Mouse (Mus musculus) midbrain, embryonic 15.5 days (tissue): Measurements from ENCODE around the gene Actr1a. TPM values are rescaled to one million over a fixed set of nuclear protein-coding genes. Genes with fewer than 3 reads are reported as not detected.

Experiments
- ATAC-seq: fragments of 200-750 bp; cut with Nextera tagmentation; replicated peaks from 2 replicates; pipeline ENCODE4 v1.8.0; 2017; ENCODE audit warnings: moderate TSS enrichment
- H3K27ac ChIP-seq: fragments of 300-500 bp; sonication (generic); 2 replicates; pipeline ENCODE4 v1.5.1; 2015; ENCODE audit warnings: mild to moderate bottlenecking, inconsistent platforms
- H3K27me3 ChIP-seq: fragments of 300-500 bp; sonication (generic); replicated peaks from 2 replicates; pipeline ENCODE4 v1.6.1; 2015; ENCODE audit warnings: inconsistent platforms
- H3K36me3 ChIP-seq: fragments of 300-500 bp; sonication (generic); replicated peaks from 2 replicates; pipeline ENCODE4 v1.6.1; 2015; ENCODE audit warnings: inconsistent platforms
- H3K4me1 ChIP-seq: fragments of 300-500 bp; sonication (generic); 2 replicates; pipeline ENCODE4 v1.6.1; 2015; ENCODE audit warnings: inconsistent platforms
- H3K4me2 ChIP-seq: fragments of 300-500 bp; sonication (generic); 2 replicates; pipeline ENCODE4 v1.6.1; 2015; ENCODE audit warnings: inconsistent platforms, mild to moderate bottlenecking, moderate library complexity
- H3K4me3 ChIP-seq: fragments of 300-500 bp; sonication (generic); 2 replicates; pipeline ENCODE4 v1.5.1; 2015; ENCODE audit warnings: mild to moderate bottlenecking, inconsistent platforms
- H3K9ac ChIP-seq: fragments of 300-500 bp; sonication (generic); 2 replicates; pipeline ENCODE4 v1.6.1; 2015; ENCODE audit warnings: mild to moderate bottlenecking, inconsistent platforms
- H3K9me3 ChIP-seq: fragments of 300-500 bp; sonication (generic); 2 replicates; pipeline ENCODE4 v1.6.1; 2016; ENCODE audit warnings: inconsistent platforms
- WGBS: fragments of 180-500 bp; shearing (Covaris S2); methylation state at CpG from one replicate; pipeline ENCODE4 v1.1.7; 2015; ENCODE audit warnings: mixed read lengths; 5-methylcytosine and 5-hydroxymethylcytosine counted together
- polyA plus RNA-seq: library from polyadenylated mRNA; unstranded; fragments of >200 nt; fragmentation: Nextera tagmentation; extraction: Ambion mirVana; gene quantifications from 2 replicates; pipeline ENCODE4 v1.2.1, GENCODE M21; 2015

Actr1a gene
- polyA plus RNA-seq, 1 experiment from 2014 or later: 399 TPM

- WGBS: 83% methylated on average over 4 of the region's 4 CpGs
- no peaks in the 10 kb centered on the region for H3K36me3 ChIP-seq
- H3K9me3 ChIP-seq: no peaks in the 10 kb centered on the region
- no peak overlapping the region for H3K27ac ChIP-seq
- H3K4me1 ChIP-seq: 0 out of 2 replicates have a peak, but pooled peaks cover 9% of the 10 kb centered on the region
- no peaks in the 10 kb centered on the region for H3K27me3 ChIP-seq
- H3K4me2 ChIP-seq: no peak overlapping the region
- H3K9ac ChIP-seq: no peak overlapping the region
- H3K4me3 ChIP-seq: no peak overlapping the region
- ATAC-seq: no peak
These were observed 22.5 kb upstream of the Actr1a start for GRCm38 (mm10) chr19:46418051-46418450.

GRCm38 (mm10) chr19:46416276-46416675 lies 20.7 kb upstream of the Actr1a start:
- WGBS: 61% methylated on average over 9 of the region's 9 CpGs
- Histone ChIP-seq H3K27me3 (no peaks in the 10 kb centered on the region), H3K9me3 (no peaks in the 10 kb centered on the region), H3K9ac (no peak overlapping the region), H3K36me3 (no peaks in the 10 kb centered on the region), H3K4me3 (no peak overlapping the region), H3K4me1 (no peaks in the 10 kb centered on the region), H3K4me2 (no peak overlapping the region), H3K27ac (no peak overlapping the region)
- ATAC-seq: no peak

- no peaks in the 10 kb centered on the region for H3K9me3 ChIP-seq
- no peaks in the 10 kb centered on the region for H3K36me3 ChIP-seq
- 97% methylated on average over 8 of the region's 8 CpGs for WGBS
- H3K4me3 ChIP-seq: no peak overlapping the region
- H3K4me2 ChIP-seq: no peak overlapping the region
- H3K27me3 ChIP-seq: no peaks in the 10 kb centered on the region
- H3K9ac ChIP-seq: no peak overlapping the region
- no peaks in the 10 kb centered on the region for H3K4me1 ChIP-seq
- ATAC-seq: no peak
- H3K27ac ChIP-seq: no peak overlapping the region
These were observed 18.9 kb upstream of the Actr1a start for GRCm38 (mm10) chr19:46414486-46414885.

GRCm38 (mm10) chr19:46413969-46414368 lies 18.4 kb upstream of the Actr1a start:
- no peak for ATAC-seq
- H3K27ac ChIP-seq: no peak overlapping the region
- H3K36me3 ChIP-seq: no peaks in the 10 kb centered on the region
- H3K4me3 ChIP-seq: no peak overlapping the region
- no peaks in the 10 kb centered on the region for H3K4me1 ChIP-seq
- H3K27me3 ChIP-seq: no peaks in the 10 kb centered on the region
- no peak overlapping the region for H3K9ac ChIP-seq
- WGBS: 87% methylated on average over 2 of the region's 2 CpGs
- H3K4me2 ChIP-seq: no peak overlapping the region
- no peaks in the 10 kb centered on the region for H3K9me3 ChIP-seq

GRCm38 (mm10) chr19:46412056-46412805 lies 16.7 kb upstream of the Actr1a start:
- Histone ChIP-seq H3K9ac (no peak overlapping the region), H3K4me3 (no peak overlapping the region), H3K36me3 (no peaks in the 10 kb centered on the region), H3K9me3 (no peaks in the 10 kb centered on the region), H3K4me1 (no peaks in the 10 kb centered on the region), H3K4me2 (no peak overlapping the region), H3K27me3 (no peaks in the 10 kb centered on the region), H3K27ac (no peak overlapping the region)
- 92% methylated on average over 12 of the region's 12 CpGs for WGBS
- no peak for ATAC-seq

- Histone ChIP-seq H3K9ac (no peak overlapping the region), H3K4me2 (no peak overlapping the region), H3K9me3 (no peaks in the 10 kb centered on the region), H3K4me1 (no peaks in the 10 kb centered on the region), H3K36me3 (no peaks in the 10 kb centered on the region), H3K4me3 (no peak overlapping the region), H3K27ac (no peak overlapping the region), H3K27me3 (no peaks in the 10 kb centered on the region)
- ATAC-seq: no peak
- WGBS: 81% methylated on average over 3 of the region's 3 CpGs
These were observed 14.0 kb upstream of the Actr1a start for GRCm38 (mm10) chr19:46409506-46409905.

GRCm38 (mm10) chr19:46406592-46407386 lies 11.2 kb upstream of the Actr1a start:
- H3K4me2 ChIP-seq: no peak overlapping the region
- no peak overlapping the region for H3K9ac ChIP-seq
- ATAC-seq: no peak
- no peaks in the 10 kb centered on the region for H3K9me3 ChIP-seq
- no peak overlapping the region for H3K4me3 ChIP-seq
- H3K36me3 ChIP-seq: peaks cover 13% of the 10 kb centered on the region; the same call in 1 of the 2 replicates
- no peaks in the 10 kb centered on the region for H3K27me3 ChIP-seq
- H3K27ac ChIP-seq: no peak overlapping the region
- WGBS: 81% methylated on average over 8 of the region's 8 CpGs
- H3K4me1 ChIP-seq: no peaks in the 10 kb centered on the region

GRCm38 (mm10) chr19:46404030-46404429 lies 8.5 kb upstream of the Actr1a start:
- Histone ChIP-seq H3K4me3 (no peak overlapping the region), H3K9me3 (no peaks in the 10 kb centered on the region), H3K4me2 (no peak overlapping the region), H3K4me1 (peaks cover 6% of the 10 kb centered on the region), H3K9ac (no peak overlapping the region), H3K27ac (no peak overlapping the region), H3K27me3 (no peaks in the 10 kb centered on the region), H3K36me3 (peaks cover 13% of the 10 kb centered on the region; the same call in 1 of the 2 replicates)
- 97% methylated on average over 1 of the region's 1 CpGs for WGBS
- ATAC-seq: no peak

GRCm38 (mm10) chr19:46400558-46400957 lies 5.0 kb upstream of the Actr1a start:
- Histone ChIP-seq H3K9ac (no peak overlapping the region), H3K9me3 (no peaks in the 10 kb centered on the region)

GRCm38 (mm10) chr19:46399886-46400285 lies 4.3 kb upstream of the Actr1a start:
- Histone ChIP-seq H3K36me3 (peaks cover 13% of the 10 kb centered on the region; the same call in 1 of the 2 replicates), H3K27me3 (no peaks in the 10 kb centered on the region), H3K4me3 (no peak overlapping the region), H3K9ac (no peak overlapping the region), H3K27ac (no peak overlapping the region), H3K4me1 (peaks cover 30% of the 10 kb centered on the region), H3K9me3 (no peaks in the 10 kb centered on the region), H3K4me2 (no peak overlapping the region)
- 80% methylated on average over 7 of the region's 7 CpGs for WGBS
- ATAC-seq: no peak

More at GRCm38 (mm10) chr19:46400558-46400957, 5.0 kb upstream of the Actr1a start:
- 89% methylated on average over 7 of the region's 7 CpGs for WGBS
- Histone ChIP-seq H3K27me3 (no peaks in the 10 kb centered on the region), H3K4me3 (no peak overlapping the region), H3K27ac (no peak overlapping the region), H3K4me2 (no peak overlapping the region), H3K4me1 (peaks cover 30% of the 10 kb centered on the region), H3K36me3 (peaks cover 13% of the 10 kb centered on the region; the same call in 1 of the 2 replicates)
- no peak for ATAC-seq

- WGBS: 81% methylated on average over 6 of the region's 6 CpGs
- no peak overlapping the region for H3K9ac ChIP-seq
- no peak for ATAC-seq
These were observed 3.8 kb upstream of the Actr1a start for GRCm38 (mm10) chr19:46399372-46399771.

GRCm38 (mm10) chr19:46398401-46398800 lies 2.9 kb upstream of the Actr1a start:
- Histone ChIP-seq H3K4me3 (peak overlapping the region; percentile 69), H3K27ac (no peak overlapping the region), H3K4me2 (peak overlapping the region; percentile 80), H3K27me3 (no peaks in the 10 kb centered on the region), H3K4me1 (peaks cover 43% of the 10 kb centered on the region), H3K9ac (peak overlapping the region; percentile 12; the same call in 1 of the 2 replicates), H3K36me3 (peaks cover 9% of the 10 kb centered on the region; the same call in 1 of the 2 replicates), H3K9me3 (no peaks in the 10 kb centered on the region)
- ATAC-seq: no peak
- WGBS: 36% methylated on average over 3 of the region's 3 CpGs

More at GRCm38 (mm10) chr19:46399372-46399771, 3.8 kb upstream of the Actr1a start:
- Histone ChIP-seq H3K4me2 (no peak overlapping the region), H3K4me3 (no peak overlapping the region), H3K4me1 (peaks cover 33% of the 10 kb centered on the region), H3K9me3 (no peaks in the 10 kb centered on the region), H3K36me3 (peaks cover 13% of the 10 kb centered on the region; the same call in 1 of the 2 replicates), H3K27ac (no peak overlapping the region), H3K27me3 (no peaks in the 10 kb centered on the region)
